Mouse (Mus musculus) leukemia stem cell, adult 10-12 weeks (primary cell): ENCODE data around the gene Psen2. TPM values are rescaled to one million over a fixed set of nuclear protein-coding genes. Genes with fewer than 3 reads are reported as not detected.

Experiments used
- polyA plus RNA-seq: library from polyadenylated mRNA; stranded (reverse); fragments of >175 nt; gene quantifications from 2 replicates; pipeline ENCODE4 v1.2.3, GENCODE M21; 2012; ENCODE audit warnings: low replicate concordance

Gene Psen2
- 83.1 and 87.3 TPM in 2 replicates for polyA plus RNA-seq

GRCm38 (mm10) chr1:180263364-180263997 lies at the start of gene Psen2:
Psen2 (minus strand) TSS chr1:180263438.

GRCm38 (mm10) chr1:180198959-180199714 lies 64.1 kb downstream of the Psen2 start, which contains the start of gene Coq8a:
Coq8a (minus strand) TSS chr1:180199602.

Other genes with a start within 250 kb of the Psen2 start
- 2.5 and 6.6 TPM in 2 replicates for gene Coq8a, start 63.8 kb downstream of the Psen2 start, polyA plus RNA-seq
- 15.4 and 17.3 TPM in 2 replicates for gene Itpkb, start 67.0 kb upstream of the Psen2 start, polyA plus RNA-seq
- gene Stum, start 220.1 kb upstream of the Psen2 start, polyA plus RNA-seq, result 0.11 and 0.14 TPM in 2 replicates